Mouse (Mus musculus) CD8-positive naive resting alpha-beta T cell, adult 57 days (primary cell): ENCODE results near the gene Prl2c1. TPM values are rescaled to one million over a fixed set of nuclear protein-coding genes. Genes with fewer than 3 reads are reported as not detected.

Experiments
- total RNA-seq: library from RNA; stranded (reverse); gene quantifications from one replicate; pipeline ENCODE4 v1.2.4, GENCODE M21; 2023

Gene Prl2c1
- not detected for total RNA-seq

GRCm38 (mm10) chr13:27849042-27849441, at the start of gene Prl2c1:
TSS of gene Prl2c1 (plus strand) at chr13:27849342.

GRCm38 (mm10) chr13:27801354-27801753, 47.8 kb upstream of the Prl2c1 start, which contains the start of gene Prl2a1:
TSS of gene Prl2a1 (plus strand) at chr13:27801654.

Other genes starting within 250 kb of the Prl2c1 start
- not detected for gene Prl7b1, start 238.8 kb upstream of the Prl2c1 start, total RNA-seq
- gene Prl7a1, start 206.8 kb upstream of the Prl2c1 start, total RNA-seq: not detected
- not detected for gene Prl7a2, start 181.3 kb upstream of the Prl2c1 start, total RNA-seq
- not detected for gene Prl7d1, start 132.6 kb upstream of the Prl2c1 start, total RNA-seq
- not detected for gene Prl7c1, start 68.5 kb upstream of the Prl2c1 start, total RNA-seq
- not detected for gene Prl2a1, start 47.7 kb upstream of the Prl2c1 start, total RNA-seq
- not detected for gene Prl4a1, start 166.9 kb downstream of the Prl2c1 start, total RNA-seq